Mouse (Mus musculus) CH12.LX (cell line): ENCODE results near the gene Usp39.

Source experiments
- CTCF ChIP-seq, 2 experiments: IDR thresholded peaks in 1 of 2; conservative IDR thresholded peaks in 1 of 2; 2 replicates each; pipeline ENCODE4 v1.5.1; 2011 to 2012; ENCODE audit warnings: low read depth in 2 of 2, low read length in 2 of 2, improper control_type of control experiment in 1 of 2, inconsistent platforms in 1 of 2, mild to moderate bottlenecking in 1 of 2, moderate library complexity in 1 of 2
- KAT2A ChIP-seq: IDR thresholded peaks from 2 replicates; pipeline ENCODE4 v1.6.1; 2012; ENCODE audit warnings: low read length, improper control_type of control experiment, inconsistent platforms; ENCODE audit not compliant: insufficient replicate concordance
- MAX ChIP-seq: IDR thresholded peaks from 2 replicates; pipeline ENCODE4 v1.6.1; 2011; ENCODE audit warnings: low read length, improper control_type of control experiment
- POLR2A ChIP-seq: IDR thresholded peaks from 2 replicates; pipeline ENCODE4 v1.6.1; 2011; ENCODE audit warnings: low read depth, mild to moderate bottlenecking, improper control_type of control experiment, low read length
- ZKSCAN1 ChIP-seq: IDR thresholded peaks from 2 replicates; pipeline ENCODE4 v1.6.1; 2012; ENCODE audit warnings: low read depth, inconsistent platforms, low read length, improper control_type of control experiment, borderline replicate concordance
- ZMIZ1 ChIP-seq: IDR thresholded peaks from 2 replicates; pipeline ENCODE4 v1.6.1; 2012; ENCODE audit warnings: low read depth, mild to moderate bottlenecking, inconsistent platforms, low read length, improper control_type of control experiment

DNA sequence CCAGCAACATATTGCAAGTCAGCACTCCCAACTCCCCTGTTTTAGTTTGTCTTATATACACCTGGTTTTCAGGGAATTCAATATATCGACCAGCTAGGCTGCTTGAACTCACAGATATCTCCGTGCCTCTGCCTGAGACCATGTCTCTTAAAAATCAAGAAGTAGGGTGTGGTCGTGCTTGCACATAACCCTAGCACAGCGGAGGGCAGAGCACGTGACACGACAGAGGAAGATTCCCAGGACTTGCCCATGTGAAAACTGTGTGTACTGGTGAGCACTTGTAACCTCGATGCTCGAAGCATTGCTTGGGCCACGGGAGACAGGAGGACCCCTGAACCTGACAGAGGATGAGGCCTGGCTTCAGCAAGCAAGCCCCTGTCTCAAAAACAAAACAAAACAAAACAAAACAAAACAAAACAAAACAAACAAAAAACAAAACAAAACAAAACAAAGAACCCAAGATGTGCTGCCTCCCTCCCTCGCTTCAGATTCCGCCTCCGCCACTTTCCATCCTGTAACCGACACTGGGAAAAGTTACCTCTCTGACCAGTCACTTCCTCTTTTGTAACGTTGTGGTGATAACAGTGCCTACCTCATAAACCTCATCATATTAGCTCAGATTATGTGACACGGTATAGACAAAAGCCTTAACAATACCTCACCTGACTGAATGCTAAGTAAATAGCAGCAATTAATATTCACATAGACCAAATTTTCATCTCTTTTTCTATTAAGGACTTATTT is 30.0 kb upstream of the Usp39 start:
- TF ChIP-seq KAT2A: no peak
- TF ChIP-seq ZKSCAN1: no peak
- TF ChIP-seq CTCF (conservative IDR thresholded peaks at IDR 0.05 in 1 of 2, IDR thresholded peaks at IDR 0.05 in 1 of 2; ENCODE audit: low read depth in 2 of 2, low read length in 2 of 2): no peak
- TF ChIP-seq MAX: no peak
- no peak for TF ChIP-seq ZMIZ1
- no peak for TF ChIP-seq POLR2A
